Mouse (Mus musculus) adrenal gland, postnatal 14 days (tissue): ENCODE results near the gene Rnh1. TPM values are rescaled to one million over a fixed set of nuclear protein-coding genes. Genes with fewer than 3 reads are reported as not detected.

Experiments used
- DNase-seq: peaks from one replicate; pipeline ENCODE4 v3.0.0; 2021; ENCODE audit warnings: mixed read lengths
- total RNA-seq: library from RNA; stranded (reverse); gene quantifications from 2 replicates; pipeline ENCODE4 v1.2.3, GENCODE M21; 2021

The Rnh1 gene
- total RNA-seq, 1 experiment from 2014 or later = 200 TPM

DNA sequence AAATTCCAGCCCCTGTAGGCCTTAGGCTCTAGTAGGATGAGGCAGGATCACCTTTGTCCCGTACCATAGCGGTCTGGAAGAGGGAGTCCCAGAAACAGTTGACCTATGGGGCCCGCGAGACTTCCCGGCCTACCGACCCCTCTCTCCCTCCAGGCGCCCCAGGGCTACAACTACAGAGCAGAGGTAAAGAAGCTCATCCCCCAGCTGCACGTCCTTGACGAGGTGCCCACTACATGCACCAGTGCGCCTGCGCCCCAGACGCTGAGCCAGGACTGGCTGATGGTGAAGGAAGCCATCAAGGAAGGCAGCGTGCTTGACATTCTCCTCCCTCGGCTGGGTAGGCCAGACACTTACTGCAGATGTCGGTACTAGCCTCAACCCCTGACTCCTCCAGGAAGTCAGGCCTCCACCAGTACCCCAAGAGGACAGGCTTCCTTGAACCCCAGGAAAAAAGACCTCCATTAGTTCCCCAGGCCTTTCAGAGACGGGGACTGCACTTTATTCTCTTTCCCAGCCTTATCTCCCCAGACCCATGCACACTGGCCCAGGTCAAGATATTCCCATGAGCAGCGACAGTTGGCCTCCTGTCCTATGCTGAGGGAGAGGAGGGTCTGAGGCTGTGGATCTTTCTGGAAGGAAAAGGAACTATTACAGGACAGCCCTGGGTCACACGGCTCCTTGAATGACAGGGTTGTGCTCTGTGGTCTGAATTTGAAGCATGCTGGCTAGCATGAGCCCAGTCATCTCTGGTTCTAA, 33.7 kb upstream of the Rnh1 start:
- no peak for DNase-seq

DNA sequence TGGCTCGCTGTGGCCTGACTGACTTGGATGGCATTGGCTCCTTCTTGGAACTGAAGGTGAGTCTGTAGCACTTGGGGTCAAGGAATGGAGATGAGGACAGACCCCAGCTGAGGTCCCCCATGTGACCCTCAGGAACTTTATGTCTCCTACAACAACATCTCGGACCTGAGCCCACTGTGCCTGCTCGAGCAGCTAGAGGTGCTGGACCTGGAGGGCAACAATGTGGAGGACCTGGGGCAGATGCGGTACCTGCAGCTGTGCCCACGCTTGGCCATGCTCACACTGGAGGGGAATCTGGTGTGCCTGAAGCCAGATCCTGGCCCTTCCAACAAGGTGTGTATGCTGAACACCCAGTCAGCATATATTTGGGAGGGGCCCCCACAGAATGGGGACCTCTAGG, 32.8 kb upstream of the Rnh1 start:
- DNase-seq = no peak

DNA sequence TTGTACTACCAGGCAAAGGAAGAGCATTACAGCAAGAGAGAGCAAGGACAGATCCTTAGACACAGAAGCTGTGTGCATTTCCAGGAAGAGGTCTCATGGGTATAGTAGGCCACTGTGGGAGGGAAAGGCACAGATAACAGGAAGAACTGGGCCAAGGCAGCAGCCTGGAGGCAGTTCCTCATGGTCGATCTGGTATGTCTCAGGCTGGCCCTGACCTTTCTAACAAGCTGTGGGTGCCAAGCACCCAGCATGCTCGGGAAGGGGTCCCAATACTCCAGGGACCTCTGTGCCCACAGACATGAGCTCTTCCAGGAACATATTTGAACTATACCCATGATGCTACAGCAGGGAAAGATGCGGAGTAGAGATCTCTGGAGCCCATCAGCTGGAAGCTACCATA, 31.9 kb upstream of the Rnh1 start:
- peak; percentile 51 for DNase-seq

DNA sequence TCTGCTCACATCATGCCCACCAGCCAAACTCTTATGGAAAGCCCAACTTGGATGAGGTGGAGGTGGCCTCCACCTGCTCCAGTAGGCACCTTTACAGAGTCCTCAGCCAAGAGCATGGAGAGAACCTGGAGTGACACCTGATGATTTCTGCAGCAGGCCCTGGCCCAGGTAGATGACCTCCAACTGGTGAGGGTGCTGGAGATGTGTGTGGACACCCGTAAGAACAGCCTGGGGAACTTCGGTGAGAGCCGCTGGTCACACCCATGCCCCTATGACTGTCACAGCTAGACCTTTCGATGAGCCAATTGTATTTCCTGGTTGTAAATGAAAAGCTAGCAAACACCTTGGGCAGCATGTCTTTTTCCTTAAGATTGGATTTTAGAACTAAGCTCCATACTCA, 25.5 kb upstream of the Rnh1 start:
- no peak for DNase-seq

DNA sequence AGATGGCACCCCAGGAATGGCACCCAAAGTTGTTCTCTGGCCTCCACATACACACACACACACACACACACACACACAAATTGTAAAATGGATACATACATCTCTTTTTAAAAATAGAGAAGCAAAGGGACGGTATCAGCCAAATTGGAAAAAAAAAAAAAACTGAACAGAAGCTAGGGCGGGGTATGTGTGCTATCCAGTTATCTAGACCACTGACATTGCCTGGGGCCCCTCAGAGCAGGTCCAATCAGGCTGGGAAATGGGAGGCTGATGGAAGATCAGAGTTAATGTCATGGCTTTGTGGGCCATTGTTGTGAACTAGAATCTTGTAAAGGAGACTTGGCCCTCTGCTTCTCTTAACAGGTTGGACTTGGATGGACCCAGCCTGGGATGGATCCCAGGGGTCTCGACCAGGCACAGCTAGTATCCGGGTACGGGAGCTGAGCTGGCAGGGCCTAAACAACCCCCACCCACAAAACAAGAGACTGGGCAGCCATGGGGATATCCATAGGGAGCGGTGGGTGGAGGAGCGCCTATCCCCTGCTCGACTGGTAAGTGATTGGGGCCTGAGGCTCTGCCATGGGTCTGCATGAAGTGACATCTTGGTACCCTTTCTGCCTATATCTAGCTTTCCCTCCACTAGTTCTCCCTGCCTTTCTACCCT, 24.1 kb upstream of the Rnh1 start:
- DNase-seq = no peak

DNA sequence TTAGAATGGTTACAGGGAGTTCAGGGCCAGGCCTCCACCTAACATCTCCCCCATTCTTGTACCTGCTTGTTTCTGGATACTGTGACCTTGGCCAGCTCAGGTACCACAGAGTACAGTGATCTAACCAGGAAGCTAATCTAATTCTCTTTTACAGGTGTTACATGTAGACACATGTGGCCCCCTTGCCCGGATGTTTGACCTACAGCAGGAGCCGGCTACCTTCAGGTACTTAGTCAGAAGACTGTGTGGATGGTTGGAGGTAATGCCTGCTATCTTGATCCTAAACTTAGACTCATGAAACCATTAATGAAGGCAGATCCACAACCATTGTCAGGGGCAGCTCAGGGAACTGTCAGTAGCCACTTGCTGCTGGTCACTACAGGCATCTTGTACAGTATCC, 23.1 kb upstream of the Rnh1 start:
- DNase-seq = no peak

DNA sequence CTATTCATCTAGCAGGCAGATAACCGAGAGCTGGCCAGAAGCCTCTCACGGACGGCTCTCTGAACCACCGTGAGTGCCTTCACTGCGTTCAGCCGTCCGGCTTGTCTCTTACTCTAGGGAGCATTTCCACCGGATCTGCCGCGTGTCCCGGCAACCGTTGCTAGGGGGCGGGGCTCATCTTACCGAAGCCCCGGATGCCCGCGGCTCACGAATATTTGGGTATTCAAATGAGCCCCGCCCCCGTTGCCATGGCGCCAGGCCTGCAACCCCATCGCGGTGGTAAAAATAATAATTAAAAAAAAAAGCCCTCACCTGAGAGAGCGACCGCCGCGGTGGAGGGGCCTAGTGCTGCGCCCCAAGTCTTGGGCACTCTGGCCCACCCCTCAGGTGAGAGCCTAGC, 22.2 kb upstream of the Rnh1 start:
- DNase-seq = peak; percentile 96

DNA sequence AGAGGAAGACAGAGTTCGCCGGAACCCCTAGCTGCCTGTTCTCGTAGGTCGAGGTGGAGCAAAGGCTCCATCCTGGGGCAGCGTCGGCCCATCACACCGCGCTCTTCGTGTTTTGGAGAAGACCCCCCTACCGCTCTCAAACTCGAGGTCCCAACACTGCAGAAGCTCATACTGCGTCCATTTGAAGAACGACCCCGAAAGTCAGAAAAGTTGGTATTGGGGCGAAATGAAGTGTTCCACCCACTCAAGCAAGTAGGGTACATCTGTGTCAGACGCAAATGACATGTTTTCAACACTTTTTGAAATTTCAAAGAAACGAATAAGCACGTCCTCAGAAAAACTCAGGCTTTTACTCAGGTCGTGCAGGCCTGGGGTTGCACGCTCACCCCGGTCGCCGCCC, 21.8 kb upstream of the Rnh1 start:
- DNase-seq = no peak

DNA sequence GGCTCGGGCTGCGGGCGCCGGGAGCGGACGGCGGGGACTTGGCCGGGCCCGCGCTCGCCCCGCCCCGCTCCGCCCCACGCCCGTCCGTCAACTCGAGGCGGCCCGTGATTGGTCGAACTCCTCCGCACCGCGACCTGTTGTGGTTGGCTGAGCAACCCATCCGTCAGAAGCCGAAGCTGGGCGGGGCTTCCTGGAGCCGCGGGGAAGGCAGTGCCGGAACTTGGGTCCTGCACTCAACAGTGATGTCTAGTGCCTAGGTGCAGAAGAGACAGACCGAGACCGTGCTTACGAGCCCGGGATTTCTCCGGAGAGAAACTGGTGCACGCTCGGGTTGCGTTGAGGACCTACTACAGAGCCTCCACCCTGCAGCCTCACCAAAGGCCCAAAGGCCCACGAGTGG, 21.3 kb upstream of the Rnh1 start, which contains the start of the genes Hras and Lrrc56:
Gene Hras (minus strand): TSS at position 58 of the 400 bp plus-strand sequence.
Gene Lrrc56 (plus strand): TSS at position 210 of the 400 bp plus-strand sequence.
- peak; percentile 99 for DNase-seq

DNA sequence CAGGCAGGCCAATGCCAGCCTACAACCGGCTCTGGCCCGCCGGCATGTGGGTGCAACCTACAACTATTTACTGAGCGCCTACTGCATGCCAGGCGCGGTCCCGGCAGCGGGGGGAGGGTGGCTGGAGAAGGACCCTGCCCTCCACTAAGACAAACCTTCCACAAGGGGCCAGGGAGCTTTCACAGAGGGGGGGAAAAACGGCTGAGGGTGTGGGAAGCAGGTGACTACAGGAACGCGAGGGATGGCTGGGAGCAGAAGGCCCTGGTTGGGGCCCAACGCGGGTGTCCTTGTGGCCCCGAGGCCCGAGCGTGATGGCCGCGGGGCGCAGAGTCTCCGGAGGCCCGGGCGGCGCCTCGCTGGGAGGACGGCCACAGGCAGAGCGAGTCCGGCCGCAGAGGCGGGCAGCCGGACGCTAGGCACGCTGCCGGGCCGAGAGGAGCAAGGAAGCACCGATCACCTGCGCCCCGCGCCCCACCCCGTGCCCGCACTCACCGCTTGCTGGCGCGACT, 20.7 kb upstream of the Rnh1 start:
- DNase-seq = no peak

DNA sequence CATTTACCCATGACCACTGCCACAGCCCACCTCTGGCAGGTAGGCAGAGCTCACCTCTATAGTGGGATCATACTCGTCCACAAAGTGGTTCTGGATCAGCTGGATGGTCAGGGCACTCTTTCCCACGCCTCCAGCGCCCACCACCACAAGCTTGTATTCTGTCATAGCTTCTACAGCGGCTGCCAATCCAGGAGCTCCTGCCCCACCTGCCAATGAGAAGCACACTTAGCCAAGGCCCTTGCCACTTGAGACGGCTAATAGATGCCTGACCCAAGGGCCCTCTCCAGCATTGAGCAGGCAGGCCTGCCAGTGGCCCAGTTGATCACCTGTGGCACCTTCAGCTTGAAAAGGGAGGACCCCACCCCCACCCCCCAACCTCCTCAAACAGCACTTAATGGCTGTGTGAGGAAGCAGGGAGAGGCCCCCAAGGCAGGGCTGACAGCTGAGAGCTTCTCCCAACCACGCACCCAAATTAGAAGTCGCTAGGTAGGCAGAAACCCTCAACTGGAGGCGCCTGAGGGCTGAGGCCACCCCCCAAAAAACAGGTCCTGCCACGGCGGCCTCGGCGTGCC, 20.2 kb upstream of the Rnh1 start:
- no peak for DNase-seq

DNA sequence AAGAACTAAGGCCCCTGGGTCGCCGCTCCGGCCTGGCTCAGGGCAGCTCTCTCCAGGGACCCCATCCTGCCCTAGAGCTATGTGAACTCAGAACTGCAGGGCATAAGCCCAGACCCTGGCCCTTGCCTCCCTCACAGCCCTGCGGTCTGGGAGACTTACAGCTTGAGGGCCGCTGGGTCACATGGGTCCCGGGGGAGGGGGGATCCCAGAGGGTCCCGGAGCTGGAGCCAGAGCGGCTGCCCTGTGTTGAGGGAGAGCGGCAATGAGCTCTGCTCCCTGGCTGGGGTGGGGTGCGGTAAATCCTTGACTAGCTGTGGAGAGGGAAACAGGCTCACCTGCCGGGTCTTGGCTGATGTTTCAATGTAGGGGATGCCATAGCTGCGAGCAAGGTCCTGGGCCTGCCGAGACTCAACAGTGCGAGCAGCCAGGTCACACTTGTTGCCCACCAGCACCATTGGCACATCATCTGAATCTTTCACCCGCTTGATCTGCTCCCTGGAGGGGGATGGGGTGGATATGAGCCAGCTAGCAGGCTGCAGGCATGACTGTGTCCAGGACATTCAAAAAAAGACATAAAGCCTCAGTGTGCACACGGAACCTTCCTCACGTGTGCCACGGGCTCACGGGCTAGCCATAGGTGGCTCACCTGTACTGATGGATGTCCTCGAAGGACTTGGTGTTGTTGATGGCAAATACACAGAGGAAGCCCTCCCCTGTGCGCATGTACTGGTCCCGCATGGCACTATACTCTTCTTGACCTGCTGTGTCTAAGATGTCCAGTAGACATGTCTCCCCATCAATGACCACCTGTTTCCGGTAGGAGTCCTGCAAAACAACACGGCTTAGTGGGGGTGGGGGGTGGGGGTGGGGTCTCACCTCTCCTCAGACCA, 19.4 kb upstream of the Rnh1 start:
- DNase-seq = no peak

DNA sequence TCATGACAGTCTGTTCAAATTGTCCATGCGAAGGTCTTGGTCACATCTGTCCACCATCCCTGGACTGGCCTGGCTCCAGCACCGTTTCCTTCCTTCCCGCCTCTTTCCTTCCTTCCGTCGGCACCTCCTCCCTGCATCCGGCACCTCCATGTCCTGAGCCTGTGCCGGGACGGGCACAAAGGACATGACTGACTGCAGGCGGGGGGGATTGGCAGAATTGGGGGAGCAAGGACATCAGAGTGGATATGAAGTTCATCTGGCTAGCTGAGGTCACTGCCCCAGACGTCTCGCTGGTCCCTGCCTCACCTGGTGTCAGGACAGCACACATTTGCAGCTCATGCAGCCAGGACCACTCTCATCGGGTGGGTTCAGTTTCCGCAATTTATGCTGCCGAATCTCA, 18.4 kb upstream of the Rnh1 start:
- DNase-seq = peak; percentile 58

DNA sequence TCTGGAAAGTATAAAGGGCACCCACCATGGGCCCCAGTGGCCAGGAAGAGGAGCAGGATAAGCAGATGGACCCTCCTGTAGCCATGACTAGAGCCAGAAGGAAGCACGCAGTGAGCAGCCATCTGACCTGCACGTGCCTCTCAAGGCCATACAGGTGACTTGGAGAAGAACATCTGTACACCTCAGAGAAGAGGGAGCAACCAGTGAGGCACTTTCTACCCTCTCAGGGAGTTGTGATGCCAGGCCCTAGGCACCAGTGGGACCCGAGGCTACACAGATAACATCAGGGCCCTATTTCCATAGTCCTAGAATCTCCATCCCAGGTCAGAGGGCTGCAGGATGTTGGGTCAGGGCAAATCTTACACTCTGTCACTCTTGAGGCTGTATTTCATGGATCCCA, 17.6 kb upstream of the Rnh1 start:
- no peak for DNase-seq

DNA sequence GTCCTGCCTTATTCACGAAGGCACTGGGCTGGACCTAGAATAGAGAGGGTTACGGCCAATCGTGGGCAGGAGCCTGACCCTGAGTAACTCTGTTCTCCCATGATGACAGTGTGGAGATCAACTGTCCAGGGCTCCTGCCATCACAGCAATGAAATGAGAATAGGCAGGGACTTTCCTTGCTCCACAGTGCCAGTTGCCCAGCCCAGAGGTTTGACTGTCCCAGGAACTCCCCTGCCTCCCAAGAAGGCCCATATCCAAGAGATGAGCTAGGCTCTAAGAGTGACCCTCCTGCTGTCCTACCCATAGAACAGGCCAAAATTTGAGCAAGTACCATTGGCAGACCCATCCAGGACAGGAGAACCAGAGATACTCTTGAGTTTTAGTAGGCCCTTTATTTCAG, 16.1 kb upstream of the Rnh1 start:
- DNase-seq = no peak

DNA sequence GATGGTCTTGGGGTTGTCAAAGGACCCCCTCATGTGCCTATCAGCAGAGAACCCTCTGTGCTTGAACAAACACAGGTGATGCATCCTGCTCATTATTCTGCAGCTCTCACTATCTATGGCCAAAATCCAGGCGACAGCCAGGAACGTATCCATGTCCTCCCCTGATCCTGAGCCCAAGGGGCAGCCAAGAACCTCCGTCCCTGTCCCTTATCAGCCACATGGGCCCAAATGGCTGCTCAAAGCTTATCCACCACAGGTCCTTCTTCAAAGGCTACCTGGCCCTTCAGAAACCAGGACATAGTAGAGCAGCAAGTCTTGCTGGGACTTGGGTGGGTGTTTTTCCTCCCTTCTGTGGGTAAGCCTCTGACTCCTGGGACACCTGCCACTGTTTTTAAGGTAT, 15.5 kb upstream of the Rnh1 start:
- no peak for DNase-seq

DNA sequence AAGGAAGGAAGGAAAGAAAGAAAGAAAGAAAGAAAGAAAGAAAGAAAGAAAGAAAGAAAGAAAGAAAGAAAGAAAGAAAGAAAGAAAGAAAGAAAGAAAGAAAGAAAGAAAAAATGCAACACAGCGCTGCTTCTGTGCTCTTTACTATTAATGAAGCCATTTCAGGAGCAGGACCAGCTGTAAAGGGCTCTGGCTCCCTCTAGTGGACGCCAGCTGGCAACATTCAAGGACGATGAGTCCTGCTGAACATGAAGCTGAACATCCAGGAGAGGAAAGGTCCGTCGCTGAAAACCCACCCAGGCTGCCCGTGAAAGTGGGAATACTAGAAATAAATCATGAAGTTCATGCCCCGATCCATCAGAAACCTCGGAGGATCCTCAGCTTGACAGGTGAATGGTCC, 3.5 kb upstream of the Rnh1 start:
- peak; percentile 93 for DNase-seq

DNA sequence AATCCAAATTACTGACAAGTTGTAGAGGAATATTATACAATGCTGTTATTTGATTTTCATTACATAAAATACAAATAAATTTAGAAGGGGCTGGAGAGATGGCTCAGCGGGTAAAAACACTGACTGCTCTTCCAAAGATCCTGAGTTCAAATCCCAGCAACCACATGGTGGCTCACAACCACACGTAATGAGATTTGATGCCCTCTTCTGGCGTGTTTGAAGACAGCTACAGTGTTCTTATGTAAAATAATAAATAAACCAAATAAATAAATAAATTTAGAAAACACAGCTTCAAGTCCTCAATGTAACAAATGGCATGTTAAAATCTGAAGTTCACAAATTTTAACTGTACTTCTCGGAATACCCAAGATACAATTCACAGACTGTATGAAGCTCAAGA, 2.4 kb upstream of the Rnh1 start:
- DNase-seq = no peak

DNA sequence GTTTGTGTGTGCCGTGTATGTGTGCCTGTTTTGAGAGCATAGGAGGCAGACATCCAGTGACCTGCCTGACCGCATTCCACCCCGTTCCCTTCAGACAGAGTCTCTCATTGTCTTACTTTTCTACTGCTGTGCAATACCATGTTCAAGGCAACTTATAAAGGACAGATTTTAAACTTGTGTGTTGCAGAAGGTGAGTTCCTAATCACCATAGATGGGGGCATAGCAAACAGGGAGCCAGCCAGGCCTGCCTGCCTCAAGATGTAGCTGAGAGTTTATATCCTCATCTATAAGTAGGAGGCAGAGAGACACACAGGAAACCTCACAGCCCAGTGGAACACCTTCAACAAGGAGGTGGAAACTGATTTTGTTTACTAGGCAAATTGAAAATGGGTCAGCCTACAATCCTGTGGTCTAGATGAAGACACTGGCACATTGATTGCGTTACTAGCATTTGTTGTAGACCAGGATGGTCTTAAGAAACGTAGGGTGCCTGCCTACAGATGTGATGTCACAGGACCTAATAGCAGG, 730 bp upstream of the Rnh1 start:
- DNase-seq = no peak

DNA sequence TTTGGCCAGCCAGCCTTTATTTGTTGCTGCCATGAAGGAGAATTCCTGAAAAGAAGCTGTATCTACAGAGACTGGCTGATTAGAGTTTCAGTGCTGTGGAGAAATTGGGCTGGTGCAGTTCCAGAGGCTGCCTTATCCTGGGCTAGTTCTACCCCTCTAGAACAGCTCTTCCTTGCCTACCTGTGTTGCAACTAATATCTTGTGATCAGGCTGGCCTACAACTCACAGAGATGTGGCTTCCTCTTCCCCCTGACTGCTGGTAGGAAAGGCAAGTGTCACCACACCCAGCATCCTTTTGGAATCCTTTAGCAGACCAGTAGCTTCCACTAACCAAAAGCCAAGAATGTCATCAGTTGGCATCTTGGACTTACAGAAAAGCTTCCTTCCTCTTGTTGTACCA, 2.8 kb downstream of the Rnh1 start:
- DNase-seq = no peak

DNA sequence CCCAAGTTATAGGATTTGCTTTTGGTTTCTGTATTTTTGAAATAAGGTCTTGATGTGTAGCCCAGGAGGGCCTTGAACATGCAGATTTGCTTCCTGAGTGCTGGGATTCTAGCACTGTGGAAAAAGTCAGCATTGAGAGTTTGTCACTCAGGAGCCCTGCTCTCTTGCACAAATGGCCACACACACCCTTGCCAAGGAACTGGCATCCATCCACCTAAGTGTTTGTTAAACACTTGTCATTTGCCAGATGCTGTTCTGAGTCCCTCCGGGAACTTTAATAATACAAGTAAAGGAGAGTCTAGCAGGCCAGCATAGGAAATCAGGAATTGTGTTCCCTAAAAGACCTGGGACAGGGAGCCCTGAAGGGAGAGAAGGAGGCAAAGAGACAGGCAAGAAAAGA, 3.4 kb downstream of the Rnh1 start:
- DNase-seq = peak; percentile 51

DNA sequence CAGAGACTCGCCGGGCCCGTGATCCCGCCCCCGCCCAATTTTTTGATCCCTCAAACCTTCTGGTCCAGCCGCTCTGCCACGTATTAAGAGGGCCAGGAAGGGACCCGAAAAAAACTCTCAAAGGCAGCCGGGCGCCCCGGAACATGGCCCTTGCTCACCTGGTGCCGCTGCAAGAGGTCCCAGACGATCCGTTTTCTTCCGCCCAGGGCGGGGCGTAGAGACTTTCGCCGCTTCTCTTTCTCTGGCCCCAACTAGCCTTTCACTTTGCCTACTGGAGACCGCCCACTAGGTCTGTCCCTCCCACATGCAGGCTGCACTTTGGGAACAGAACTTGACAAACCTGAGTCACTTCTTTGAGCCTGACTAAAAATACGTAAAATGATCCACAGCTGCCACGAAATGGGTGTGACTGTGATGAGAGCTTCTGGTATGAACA, 4.1 kb downstream of the Rnh1 start:
- peak; percentile 88 for DNase-seq
